Mouse (Mus musculus) C2C12 (cell line): ENCODE data around the gene Ndufc1. TPM values are rescaled to one million over a fixed set of nuclear protein-coding genes. Genes with fewer than 3 reads are reported as not detected.
A peak's percentile ranks its signal among the peaks of the same experiment; 100 is the strongest.

Experiments
- H3K27me3 ChIP-seq: one replicate; pipeline ENCODE4 v1.6.1; 2011; ENCODE audit not compliant: control insufficient read depth, insufficient read depth, insufficient read length
- H3K36me3 ChIP-seq: one replicate; pipeline ENCODE4 v1.6.1; 2011; ENCODE audit not compliant: control insufficient read depth, insufficient read depth
- H3K4me3 ChIP-seq: one replicate; pipeline ENCODE4 v1.5.1; 2011; ENCODE audit warnings: mild to moderate bottlenecking, control low read depth; ENCODE audit not compliant: poor library complexity, insufficient read depth, severe bottlenecking
- H3K79me2 ChIP-seq: one replicate; pipeline ENCODE4 v1.6.1; 2011; ENCODE audit not compliant: control insufficient read depth, insufficient read depth
- H3K79me3 ChIP-seq: one replicate; pipeline ENCODE4 v1.6.1; 2011; ENCODE audit warnings: low read depth, control low read depth
- H3ac ChIP-seq: one replicate; pipeline ENCODE3; 2011; ENCODE audit warnings: low read depth; ENCODE audit not compliant: control insufficient read depth, insufficient read length
- CEBPB ChIP-seq: IDR thresholded peaks from one replicate; pipeline ENCODE4 v1.6.1; 2011; ENCODE audit warnings: low read depth, mild to moderate bottlenecking, control low read depth, moderate library complexity
- CTCF ChIP-seq: IDR thresholded peaks from one replicate; pipeline ENCODE4 v1.5.1; 2011; ENCODE audit not compliant: control insufficient read depth, insufficient read depth, insufficient read length
- FOSL1 ChIP-seq: IDR thresholded peaks from one replicate; pipeline ENCODE4 v1.8.0; 2011; ENCODE audit warnings: mild to moderate bottlenecking, low read length; ENCODE audit not compliant: poor library complexity, insufficient read depth, severe bottlenecking
- MAX ChIP-seq: IDR thresholded peaks from one replicate; pipeline ENCODE4 v1.6.1; 2011; ENCODE audit warnings: mild to moderate bottlenecking, control low read depth
- MYOD1 ChIP-seq: IDR thresholded peaks from one replicate; pipeline ENCODE4 v1.6.1; 2011; ENCODE audit warnings: low read depth; ENCODE audit not compliant: control insufficient read depth, insufficient read length
- MYOG ChIP-seq: IDR thresholded peaks from one replicate; pipeline ENCODE4 v1.6.1; 2011; ENCODE audit not compliant: control insufficient read depth, insufficient read length; ENCODE audit errors: extremely low read depth
- USF1 ChIP-seq: IDR thresholded peaks from one replicate; pipeline ENCODE4 v1.6.1; 2011; ENCODE audit warnings: low read depth, mild to moderate bottlenecking, control low read depth, moderate library complexity
- polyA plus RNA-seq: library from polyadenylated mRNA; unstranded; fragments of >200 nt; fragmentation: generic; extraction: Trizol; gene quantifications from one replicate; pipeline ENCODE4 v1.2.1, GENCODE M21; 2012; ENCODE audit warnings: missing spikeins

Ndufc1 gene
- polyA plus RNA-seq, 1 experiment = 473 TPM

DNA sequence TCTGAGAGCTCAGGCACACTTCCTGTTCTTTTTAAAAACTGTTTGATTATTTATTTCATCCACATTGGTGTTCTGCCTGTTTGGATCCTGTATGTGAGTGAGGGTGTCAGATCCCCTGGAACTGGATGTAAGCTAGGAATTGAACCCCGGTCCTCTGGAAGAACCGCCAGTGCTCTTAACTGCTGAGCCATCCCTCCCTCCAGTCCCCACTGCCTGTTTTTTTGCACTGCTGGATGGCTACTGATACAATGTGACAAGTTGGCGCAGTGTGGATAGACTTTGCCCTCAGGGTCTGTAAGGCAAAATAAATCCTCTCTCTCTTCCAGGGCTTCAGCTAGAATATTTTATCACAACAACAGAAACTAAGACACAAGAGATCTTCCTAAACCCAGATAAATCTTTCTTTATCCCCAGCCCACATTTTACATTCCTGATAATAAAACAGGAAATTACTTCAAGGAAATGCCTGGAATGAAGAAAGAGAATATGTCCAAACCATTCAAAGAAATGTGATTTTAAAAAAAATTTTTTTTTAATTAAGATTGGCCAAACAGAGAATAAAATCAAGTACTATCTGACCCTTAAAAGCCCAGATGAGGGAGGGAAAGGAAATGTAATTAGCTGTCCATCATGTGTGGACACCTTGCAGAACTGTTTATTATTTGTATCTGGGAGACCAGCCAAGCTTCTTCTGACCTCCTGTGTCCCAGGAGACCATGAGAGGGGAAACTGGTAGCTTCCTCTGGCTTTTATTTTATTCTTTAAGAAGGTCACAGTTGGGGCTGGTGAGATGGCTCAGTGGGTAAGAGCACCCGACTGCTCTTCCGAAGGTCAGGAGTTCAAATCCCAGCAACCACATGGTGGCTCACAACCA is 28.8 kb downstream of the Ndufc1 start:
- H3K27me3 ChIP-seq = no peaks in the 10 kb centered on the region
- TF ChIP-seq CEBPB (no peak), MYOG (no peak), MAX (no peak), FOSL1 (no peak), CTCF (no peak), USF1 (no peak), MYOD1 (no peak)
- no peak overlapping the region for H3K4me3 ChIP-seq
- no peaks in the 10 kb centered on the region for H3K36me3 ChIP-seq
- no peaks in the 10 kb centered on the region for H3K79me2 ChIP-seq
- no peak overlapping the region for H3ac ChIP-seq
- no peaks in the 10 kb centered on the region for H3K79me3 ChIP-seq

DNA sequence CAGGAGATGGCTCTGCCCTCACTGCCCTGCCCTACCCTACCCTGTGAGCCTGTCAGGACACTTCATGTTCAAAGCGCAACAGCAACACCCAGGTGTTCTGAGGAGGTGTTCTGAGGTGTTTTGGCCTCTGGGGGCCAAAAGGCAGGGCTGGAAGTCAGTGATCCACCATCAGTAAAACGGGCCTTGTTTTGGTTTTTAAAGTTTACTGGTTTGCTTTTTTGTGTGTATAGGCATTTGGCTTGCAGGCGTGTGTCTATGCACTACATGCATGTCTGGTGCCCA is 30.2 kb downstream of the Ndufc1 start:
- Histone ChIP-seq H3K79me2 (no peaks in the 10 kb centered on the region), H3K4me3 (no peak overlapping the region), H3ac (no peak overlapping the region), H3K36me3 (no peaks in the 10 kb centered on the region), H3K27me3 (no peaks in the 10 kb centered on the region), H3K79me3 (no peaks in the 10 kb centered on the region)
- TF ChIP-seq CEBPB (no peak), MYOD1 (no peak), MAX (no peak), MYOG (no peak), USF1 (no peak), FOSL1 (no peak), CTCF (no peak)

DNA sequence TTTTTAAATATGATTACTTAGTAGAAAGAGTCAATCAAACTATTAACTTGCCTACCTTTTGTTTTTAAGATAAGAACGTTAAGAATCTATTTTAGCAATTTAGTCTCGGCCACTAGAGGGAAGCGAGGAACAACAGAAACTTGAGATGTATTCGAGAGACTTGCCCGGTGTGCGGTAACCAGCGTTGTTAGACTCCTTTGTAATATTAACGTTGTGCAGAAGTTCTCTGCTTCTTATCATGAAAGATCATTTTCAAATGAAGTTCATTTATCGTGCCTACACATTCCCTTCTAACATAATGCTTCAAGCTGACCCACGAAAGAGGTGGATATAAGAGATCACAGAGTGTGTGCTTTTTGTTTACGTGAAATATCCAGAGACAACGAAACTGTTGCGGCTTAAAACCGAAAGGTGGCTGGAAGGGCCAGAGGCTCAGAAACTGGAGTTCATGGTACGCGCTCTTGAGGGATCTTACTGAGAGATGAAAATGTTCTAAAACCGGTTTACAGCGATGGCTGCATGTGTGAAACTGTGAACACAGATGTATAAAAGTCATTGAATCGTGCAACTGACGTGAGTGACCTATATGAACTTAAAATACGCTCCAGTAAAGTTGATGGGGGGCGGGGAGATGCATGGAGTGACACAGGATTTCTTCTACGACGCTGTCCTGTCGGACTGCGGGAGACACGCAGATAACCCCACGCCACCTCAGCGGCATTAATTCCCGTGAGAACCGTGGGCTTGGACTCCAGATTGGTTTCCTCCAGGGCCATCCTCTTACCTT is 30.7 kb downstream of the Ndufc1 start:
- H3K4me3 ChIP-seq = no peak overlapping the region

DNA sequence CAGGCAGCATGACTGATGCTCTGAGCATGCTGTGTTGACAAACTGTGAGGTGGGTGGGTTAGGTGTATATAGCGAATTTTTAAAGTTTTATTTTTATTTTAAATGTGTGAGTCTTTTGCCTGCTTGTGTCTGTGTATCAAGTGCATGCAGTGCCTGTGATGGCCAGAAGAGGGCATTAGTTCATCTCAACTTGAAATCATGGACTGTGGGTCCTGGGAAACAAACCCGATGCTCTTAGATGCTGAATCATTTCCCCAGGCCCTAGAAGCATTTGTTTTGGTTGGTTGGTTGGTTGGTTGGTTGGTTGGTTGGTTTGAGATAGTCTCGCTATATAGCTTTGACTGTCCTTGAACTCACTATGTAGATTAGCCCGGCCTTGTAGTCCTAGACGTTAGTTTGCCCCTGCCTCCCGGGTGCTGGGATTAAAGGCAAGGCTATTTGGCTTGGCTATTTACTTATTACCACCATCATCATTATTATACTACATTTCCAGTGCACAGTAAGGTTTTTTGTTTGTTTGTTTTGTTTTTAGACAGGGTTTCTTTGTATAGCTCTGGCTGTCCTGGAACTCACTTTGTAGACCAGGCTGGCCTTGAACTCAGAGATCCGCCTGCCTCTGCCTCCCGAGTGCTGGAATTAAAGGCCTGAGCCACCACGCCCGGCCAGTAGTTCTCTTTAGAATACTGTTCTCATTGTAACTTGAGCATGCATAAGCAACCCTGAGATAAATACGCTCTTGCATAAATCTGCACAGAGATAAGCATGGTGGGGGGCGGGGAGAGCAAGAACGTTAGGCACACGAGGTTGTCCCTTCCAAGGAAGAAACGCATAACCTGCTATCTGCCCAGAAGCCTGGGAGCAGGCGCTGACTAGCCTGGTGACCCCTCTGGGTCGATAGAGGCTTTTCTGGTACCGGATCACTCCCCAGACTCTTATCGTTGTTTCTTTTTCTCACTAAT is 33.2 kb downstream of the Ndufc1 start:
- TF ChIP-seq CTCF = peak; percentile 13
- no peak for TF ChIP-seq CEBPB
- no peaks in the 10 kb centered on the region for H3K27me3 ChIP-seq

More for the DNA sequence above, 30.7 kb downstream of the Ndufc1 start:
- H3K36me3 ChIP-seq = no peaks in the 10 kb centered on the region
- H3K79me2 ChIP-seq = no peaks in the 10 kb centered on the region
- H3ac ChIP-seq = no peak overlapping the region
- no peaks in the 10 kb centered on the region for H3K27me3 ChIP-seq
- no peaks in the 10 kb centered on the region for H3K79me3 ChIP-seq
- TF ChIP-seq CEBPB (no peak), MAX (no peak)

DNA sequence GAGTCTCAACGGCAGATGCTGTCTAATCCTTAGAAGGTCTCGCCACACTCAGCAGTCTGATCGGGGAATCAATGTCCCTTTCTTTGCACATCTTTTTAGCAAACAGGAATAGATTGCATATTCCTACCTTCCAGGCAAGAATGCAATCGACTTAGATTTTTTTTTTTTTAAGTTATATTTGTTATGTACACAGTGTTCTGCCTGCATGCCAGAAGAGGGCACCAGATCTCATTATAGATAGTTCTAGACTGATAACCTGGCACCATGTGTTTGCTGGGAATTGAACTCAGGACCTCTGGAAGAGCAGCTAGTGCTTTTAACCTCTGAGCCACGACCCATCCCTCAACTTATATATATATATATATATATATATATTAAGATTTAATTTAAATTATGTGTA is 35.2 kb downstream of the Ndufc1 start:
- H3K27me3 ChIP-seq = no peaks in the 10 kb centered on the region
- no peak overlapping the region for H3ac ChIP-seq
- no peaks in the 10 kb centered on the region for H3K79me2 ChIP-seq
- H3K79me3 ChIP-seq = no peaks in the 10 kb centered on the region
- H3K4me3 ChIP-seq = no peak overlapping the region
- TF ChIP-seq USF1 (no peak), MYOG (no peak), MAX (no peak), CEBPB (no peak), CTCF (no peak), MYOD1 (no peak), FOSL1 (no peak)
- H3K36me3 ChIP-seq = no peaks in the 10 kb centered on the region

More for the DNA sequence above, 33.2 kb downstream of the Ndufc1 start:
- no peaks in the 10 kb centered on the region for H3K36me3 ChIP-seq
- no peak overlapping the region for H3K4me3 ChIP-seq
- no peak overlapping the region for H3ac ChIP-seq
- H3K79me2 ChIP-seq = no peaks in the 10 kb centered on the region
- no peaks in the 10 kb centered on the region for H3K79me3 ChIP-seq
